Mouse (Mus musculus) midbrain, embryonic 11.5 days (tissue): ENCODE data around the gene Ppp1r14d. TPM values are rescaled to one million over a fixed set of nuclear protein-coding genes. Genes with fewer than 3 reads are reported as not detected.
A peak's percentile ranks its signal among the peaks of the same experiment; 100 is the strongest.

ENCODE experiments used
- ATAC-seq: fragments of 200-750 bp; cut with Nextera tagmentation; 2 replicates; pipeline ENCODE4 v1.8.0; 2017; ENCODE audit warnings: moderate TSS enrichment, moderate library complexity; ENCODE audit not compliant: low FRiP score
- DNase-seq: peaks from one replicate; pipeline ENCODE4 v3.0.0; 2015; ENCODE audit warnings: low spot score; ENCODE audit errors: missing footprints
- H3K27ac ChIP-seq: fragments of 300-500 bp; sonication (generic); 2 replicates; pipeline ENCODE4 v1.5.1; 2014; ENCODE audit warnings: low read depth, low read length
- H3K27me3 ChIP-seq: fragments of 300-500 bp; sonication (generic); 2 replicates; pipeline ENCODE4 v1.6.1; 2014; ENCODE audit warnings: mild to moderate bottlenecking, low read length, moderate library complexity, mixed read lengths; ENCODE audit not compliant: control insufficient read depth, insufficient read depth
- H3K36me3 ChIP-seq: fragments of 300-500 bp; sonication (generic); 2 replicates; pipeline ENCODE4 v1.6.1; 2014; ENCODE audit warnings: mild to moderate bottlenecking, low read length, moderate library complexity, mixed read lengths; ENCODE audit not compliant: control insufficient read depth, insufficient read depth
- H3K4me1 ChIP-seq: fragments of 300-500 bp; sonication (generic); 2 replicates; pipeline ENCODE4 v1.6.1; 2014; ENCODE audit warnings: low read length; ENCODE audit not compliant: control insufficient read depth, insufficient read depth
- H3K4me2 ChIP-seq: fragments of 300-500 bp; sonication (generic); 2 replicates; pipeline ENCODE4 v1.6.1; 2014; ENCODE audit warnings: mild to moderate bottlenecking, moderate library complexity
- H3K4me3 ChIP-seq: fragments of 300-500 bp; sonication (generic); 2 replicates; pipeline ENCODE4 v1.5.1; 2014; ENCODE audit warnings: low read depth, low read length
- H3K9ac ChIP-seq: fragments of 300-500 bp; sonication (generic); 2 replicates; pipeline ENCODE4 v1.6.1; 2014; ENCODE audit warnings: low read length
- H3K9me3 ChIP-seq: fragments of 300-500 bp; sonication (generic); 2 replicates; pipeline ENCODE4 v1.6.1; 2016; ENCODE audit warnings: low read length; ENCODE audit not compliant: control insufficient read depth
- WGBS: fragments of 180-500 bp; shearing (Covaris S2); extraction: QIAGEN DNeasy Blood & Tissue Kit; methylation state at CpG from one replicate; pipeline ENCODE4 v1.1.7; 2014; 5-methylcytosine and 5-hydroxymethylcytosine counted together
- polyA plus RNA-seq: library from polyadenylated mRNA; unstranded; fragments of >200 nt; fragmentation: Nextera tagmentation; extraction: Ambion mirVana; gene quantifications from 2 replicates; pipeline ENCODE4 v1.2.1, GENCODE M21; 2014

Ppp1r14d gene
- polyA plus RNA-seq, 1 experiment from 2014 or later = not detected

GRCm38 (mm10) chr2:119172446-119172845 lies 57.3 kb downstream of the Ppp1r14d start:
- peaks cover 12% of the 10 kb centered on the region for H3K4me1 ChIP-seq
- DNase-seq = peak; percentile 56
- H3K27ac ChIP-seq = no peak overlapping the region

GRCm38 (mm10) chr2:119171574-119171973 lies 58.1 kb downstream of the Ppp1r14d start:
- no peak for DNase-seq
- H3K36me3 ChIP-seq = no peaks in the 10 kb centered on the region
- no peaks in the 10 kb centered on the region for H3K9me3 ChIP-seq
- no peak overlapping the region for H3K4me2 ChIP-seq
- peaks cover 18% of the 10 kb centered on the region for H3K27me3 ChIP-seq
- H3K4me3 ChIP-seq = no peak overlapping the region
- no peak for ATAC-seq
- H3K9ac ChIP-seq = no peak overlapping the region
- 82% methylated on average over 8 of the region's 8 CpGs for WGBS
- H3K27ac ChIP-seq = no peak overlapping the region
- H3K4me1 ChIP-seq = peaks cover 20% of the 10 kb centered on the region

More at GRCm38 (mm10) chr2:119172446-119172845, 57.3 kb downstream of the Ppp1r14d start:
- Histone ChIP-seq H3K27me3 (peaks cover 9% of the 10 kb centered on the region), H3K4me2 (no peak overlapping the region), H3K9me3 (no peaks in the 10 kb centered on the region), H3K4me3 (no peak overlapping the region), H3K9ac (peak overlapping the region; percentile 47), H3K36me3 (no peaks in the 10 kb centered on the region)
- no peak for ATAC-seq
- WGBS = 94% methylated on average over 7 of the region's 7 CpGs

- H3K27ac ChIP-seq = no peak overlapping the region
- no peak overlapping the region for H3K4me3 ChIP-seq
- H3K9ac ChIP-seq = no peak overlapping the region
- 75% methylated on average over 2 of the region's 2 CpGs for WGBS
- H3K4me1 ChIP-seq = peaks cover 21% of the 10 kb centered on the region
- H3K36me3 ChIP-seq = no peaks in the 10 kb centered on the region
- H3K4me2 ChIP-seq = no peak overlapping the region
- peak; percentile 76 for DNase-seq
- H3K27me3 ChIP-seq = peaks cover 25% of the 10 kb centered on the region
- no peak for ATAC-seq
- no peaks in the 10 kb centered on the region for H3K9me3 ChIP-seq
These were observed 59.4 kb downstream of the Ppp1r14d start for GRCm38 (mm10) chr2:119170282-119170681.

Other genes starting within 250 kb of the Ppp1r14d start
- gene Ccdc32, start 200.5 kb downstream of the Ppp1r14d start, polyA plus RNA-seq = 25.0 and 25.6 TPM in 2 replicates
- gene Rpusd2, start 195.1 kb downstream of the Ppp1r14d start, polyA plus RNA-seq = 7.4 and 7.9 TPM in 2 replicates
- 45.5 and 46.4 TPM in 2 replicates for gene Knl1, start 182.8 kb downstream of the Ppp1r14d start, polyA plus RNA-seq
- gene Rad51, start 117.1 kb downstream of the Ppp1r14d start, polyA plus RNA-seq = 74.6 and 76.9 TPM in 2 replicates
- gene Rmdn3, start 72.9 kb downstream of the Ppp1r14d start, polyA plus RNA-seq = 41.1 and 46.7 TPM in 2 replicates
- gene Gchfr, start 62.1 kb downstream of the Ppp1r14d start, polyA plus RNA-seq = 1.5 and 2.5 TPM in 2 replicates
- 0.15 and 0.20 TPM in 2 replicates for gene Gm14137, start 55.4 kb downstream of the Ppp1r14d start, polyA plus RNA-seq
- 44.2 and 48.9 TPM in 2 replicates for gene Zfyve19, start 21.3 kb downstream of the Ppp1r14d start, polyA plus RNA-seq
- gene Dnajc17, start 21.1 kb downstream of the Ppp1r14d start, polyA plus RNA-seq = 22.5 and 25.6 TPM in 2 replicates
- 1.1 and 1.2 TPM in 2 replicates for gene Spint1, start 7.5 kb upstream of the Ppp1r14d start, polyA plus RNA-seq
- gene Rhov, start 41.4 kb upstream of the Ppp1r14d start, polyA plus RNA-seq = 1.3 and 2.6 TPM in 2 replicates
- gene Vps18, start 58.8 kb upstream of the Ppp1r14d start, polyA plus RNA-seq = 9.8 and 10.0 TPM in 2 replicates
- 3.1 and 4.0 TPM in 2 replicates for gene Dll4, start 95.9 kb upstream of the Ppp1r14d start, polyA plus RNA-seq
- 0.32 and 0.37 TPM in 2 replicates for gene Chac1, start 121.3 kb upstream of the Ppp1r14d start, polyA plus RNA-seq
- gene Ino80, start 247.8 kb upstream of the Ppp1r14d start, polyA plus RNA-seq = 3.9 and 4.3 TPM in 2 replicates